Mouse (Mus musculus) forebrain, embryonic 16.5 days (tissue): ENCODE results near the gene Brsk1. TPM values are rescaled to one million over a fixed set of nuclear protein-coding genes. Genes with fewer than 3 reads are reported as not detected.

ENCODE experiments used
- ATAC-seq: fragments of 200-750 bp; cut with Nextera tagmentation; 2 replicates; pipeline ENCODE4 v1.8.0; 2017; ENCODE audit warnings: mild to moderate bottlenecking, moderate library complexity
- H3K27ac ChIP-seq: fragments of 300-500 bp; sonication (generic); 2 replicates; pipeline ENCODE4 v1.5.1; 2014; ENCODE audit warnings: low read length, control low read depth
- H3K27me3 ChIP-seq: fragments of 300-500 bp; sonication (generic); replicated peaks from 2 replicates; pipeline ENCODE4 v1.6.1; 2014; ENCODE audit warnings: low read length; ENCODE audit not compliant: control insufficient read depth, insufficient read depth
- H3K36me3 ChIP-seq: fragments of 300-500 bp; sonication (generic); 2 replicates; pipeline ENCODE4 v1.6.1; 2014; ENCODE audit not compliant: control insufficient read depth, insufficient read depth
- H3K4me1 ChIP-seq: fragments of 300-500 bp; sonication (generic); replicated peaks from 2 replicates; pipeline ENCODE4 v1.6.1; 2014; ENCODE audit warnings: low read length; ENCODE audit not compliant: control insufficient read depth, insufficient read depth
- H3K4me2 ChIP-seq: fragments of 300-500 bp; sonication (generic); 2 replicates; pipeline ENCODE4 v1.6.1; 2014; ENCODE audit warnings: mild to moderate bottlenecking, low read length, control low read depth
- H3K4me3 ChIP-seq: fragments of 300-500 bp; sonication (generic); replicated peaks from 2 replicates; pipeline ENCODE4 v1.5.1; 2014; ENCODE audit warnings: mild to moderate bottlenecking, low read length, control low read depth
- H3K9ac ChIP-seq: fragments of 300-500 bp; sonication (generic); replicated peaks from 2 replicates; pipeline ENCODE4 v1.6.1; 2014; ENCODE audit warnings: low read depth, low read length, control low read depth
- H3K9me3 ChIP-seq: fragments of 300-500 bp; sonication (generic); 2 replicates; pipeline ENCODE4 v1.6.1; 2016; ENCODE audit warnings: low read length; ENCODE audit not compliant: control insufficient read depth
- WGBS: fragments of 180-500 bp; shearing (Covaris S2); extraction: QIAGEN DNeasy Blood & Tissue Kit; methylation state at CpG from one replicate; pipeline ENCODE4 v1.1.7; 2014; 5-methylcytosine and 5-hydroxymethylcytosine counted together
- polyA plus RNA-seq: library from polyadenylated mRNA; unstranded; fragments of >200 nt; fragmentation: Nextera tagmentation; extraction: Ambion mirVana; gene quantifications from 2 replicates; pipeline ENCODE4 v1.2.1, GENCODE M21; 2015

Gene Brsk1
- polyA plus RNA-seq, 1 experiment from 2014 or later = 7.9 TPM

- Histone ChIP-seq H3K36me3 (no peaks in the 10 kb centered on the region), H3K9ac (no peak overlapping the region), H3K4me3 (peak overlapping the region; percentile 30), H3K9me3 (no peaks in the 10 kb centered on the region), H3K4me1 (peaks cover 15% of the 10 kb centered on the region), H3K27ac (no peak overlapping the region), H3K27me3 (no peaks in the 10 kb centered on the region), H3K4me2 (peak overlapping the region; percentile 48)
- ATAC-seq = peak; percentile 37
- WGBS = 2% methylated on average over 30 of the region's 30 CpGs
Measured at GRCm38 (mm10) chr7:4751971-4752820, 61.8 kb downstream of the Brsk1 start.

GRCm38 (mm10) chr7:4752821-4753570 is 62.6 kb downstream of the Brsk1 start, which contains the start of gene Cox6b2:
Gene Cox6b2 (minus strand): TSS chr7:4753094.
- Histone ChIP-seq H3K27me3 (no peaks in the 10 kb centered on the region), H3K9me3 (no peaks in the 10 kb centered on the region), H3K4me3 (peak within 1 kb of the TSS; percentile 30), H3K36me3 (no peaks in the 10 kb centered on the region), H3K4me1 (peaks cover 15% of the 10 kb centered on the region), H3K27ac (no peak within 1 kb of the TSS), H3K9ac (no peak within 1 kb of the TSS), H3K4me2 (peak within 1 kb of the TSS; percentile 48)
- ATAC-seq = peak; percentile 86
- WGBS = 3% methylated on average over 24 of the region's 24 CpGs

GRCm38 (mm10) chr7:4759670-4760069 is 69.3 kb downstream of the Brsk1 start:
- H3K4me2 ChIP-seq = no peak overlapping the region
- no peak overlapping the region for H3K4me3 ChIP-seq
- no peak for ATAC-seq
- H3K27me3 ChIP-seq = no peaks in the 10 kb centered on the region
- no peak overlapping the region for H3K27ac ChIP-seq
- H3K36me3 ChIP-seq = no peaks in the 10 kb centered on the region
- no peaks in the 10 kb centered on the region for H3K4me1 ChIP-seq
- H3K9ac ChIP-seq = no peak overlapping the region
- no peaks in the 10 kb centered on the region for H3K9me3 ChIP-seq
- 50% methylated on average over 1 of the region's 1 CpGs for WGBS

- Histone ChIP-seq H3K27me3 (no peaks in the 10 kb centered on the region; the same call in 1 of the 2 replicates), H3K4me3 (no peak overlapping the region), H3K36me3 (no peaks in the 10 kb centered on the region), H3K27ac (no peak overlapping the region), H3K4me1 (no peaks in the 10 kb centered on the region; the same call in 1 of the 2 replicates), H3K9ac (no peak overlapping the region), H3K4me2 (no peak overlapping the region), H3K9me3 (no peaks in the 10 kb centered on the region)
- no peak for ATAC-seq
- under 1% methylated on average over 4 of the region's 4 CpGs for WGBS
Measured at GRCm38 (mm10) chr7:4764946-4765710, 74.7 kb downstream of the Brsk1 start.

Other genes with a start within 250 kb of the Brsk1 start
- gene Rdh13, start 245.0 kb upstream of the Brsk1 start, polyA plus RNA-seq = 37.6 and 43.6 TPM in 2 replicates
- 10.1 and 10.9 TPM in 2 replicates for gene Eps8l1, start 229.9 kb upstream of the Brsk1 start, polyA plus RNA-seq
- gene Ppp1r12c, start 188.9 kb upstream of the Brsk1 start, polyA plus RNA-seq = 40.6 and 50.0 TPM in 2 replicates
- gene Tnnt1, start 174.2 kb upstream of the Brsk1 start, polyA plus RNA-seq = 2.1 and 2.6 TPM in 2 replicates
- 1.2 and 1.7 TPM in 2 replicates for gene Tnni3, start 166.4 kb upstream of the Brsk1 start, polyA plus RNA-seq
- 1.4 and 1.6 TPM in 2 replicates for gene Dnaaf3, start 158.2 kb upstream of the Brsk1 start, polyA plus RNA-seq
- 176 and 222 TPM in 2 replicates for gene Syt5, start 143.1 kb upstream of the Brsk1 start, polyA plus RNA-seq
- gene Ptprh, start 86.6 kb upstream of the Brsk1 start, polyA plus RNA-seq = 0.63 and 0.70 TPM in 2 replicates
- 2.0 and 2.9 TPM in 2 replicates for gene Tmem86b, start 59.2 kb upstream of the Brsk1 start, polyA plus RNA-seq
- gene Ppp6r1, start 31.6 kb upstream of the Brsk1 start, polyA plus RNA-seq = 7.6 and 7.8 TPM in 2 replicates
- gene Hspbp1, start 5.5 kb upstream of the Brsk1 start, polyA plus RNA-seq = 136 and 156 TPM in 2 replicates
- gene Tmem150b, start 34.6 kb downstream of the Brsk1 start, polyA plus RNA-seq = 0.11 and 0.33 TPM in 2 replicates
- 60.0 and 66.9 TPM in 2 replicates for gene Kmt5c, start 49.5 kb downstream of the Brsk1 start, polyA plus RNA-seq
- 6.6 and 12.1 TPM in 2 replicates for gene Cox6b2, start 62.5 kb downstream of the Brsk1 start, polyA plus RNA-seq
- gene Fam71e2, start 80.7 kb downstream of the Brsk1 start, polyA plus RNA-seq = not detected in 2 replicates
- gene Il11, start 92.3 kb downstream of the Brsk1 start, polyA plus RNA-seq = 0.53 and 1.1 TPM in 2 replicates
- gene Tmem190, start 92.3 kb downstream of the Brsk1 start, polyA plus RNA-seq = not detected in 2 replicates
- gene Tmem238, start 99.1 kb downstream of the Brsk1 start, polyA plus RNA-seq = 3.3 and 4.1 TPM in 2 replicates
- gene Rpl28, start 102.3 kb downstream of the Brsk1 start, polyA plus RNA-seq = 173 and 179 TPM in 2 replicates
- 291 and 311 TPM in 2 replicates for gene Ube2s, start 122.0 kb downstream of the Brsk1 start, polyA plus RNA-seq
- gene Shisa7, start 154.1 kb downstream of the Brsk1 start, polyA plus RNA-seq = 8.7 and 13.2 TPM in 2 replicates
- gene Isoc2b, start 179.7 kb downstream of the Brsk1 start, polyA plus RNA-seq = 3.2 and 4.3 TPM in 2 replicates
- gene Isoc2a, start 186.5 kb downstream of the Brsk1 start, polyA plus RNA-seq = 0.52 and 0.92 TPM in 2 replicates
- 0.25 and 0.60 TPM in 2 replicates for gene Gm36210, start 215.9 kb downstream of the Brsk1 start, polyA plus RNA-seq
- gene Zfp628, start 224.6 kb downstream of the Brsk1 start, polyA plus RNA-seq = 3.4 and 3.9 TPM in 2 replicates
- 32.0 and 38.3 TPM in 2 replicates for gene Nat14, start 231.4 kb downstream of the Brsk1 start, polyA plus RNA-seq
- gene Ssc5d, start 235.2 kb downstream of the Brsk1 start, polyA plus RNA-seq = 0.34 and 0.39 TPM in 2 replicates